Mouse (Mus musculus): Measurements from ENCODE around the gene Ano4. TPM values are rescaled to one million over a fixed set of nuclear protein-coding genes. Genes with fewer than 3 reads are reported as not detected.
"Not testable (repeated sequence)": the region's sequence is repeated elsewhere in the genome, so short reads cannot be mapped to it uniquely, and the experiment has no call there.

Ano4 gene
- total RNA-seq, 1 experiment from 2014 or later: 8.8 TPM

DNA sequence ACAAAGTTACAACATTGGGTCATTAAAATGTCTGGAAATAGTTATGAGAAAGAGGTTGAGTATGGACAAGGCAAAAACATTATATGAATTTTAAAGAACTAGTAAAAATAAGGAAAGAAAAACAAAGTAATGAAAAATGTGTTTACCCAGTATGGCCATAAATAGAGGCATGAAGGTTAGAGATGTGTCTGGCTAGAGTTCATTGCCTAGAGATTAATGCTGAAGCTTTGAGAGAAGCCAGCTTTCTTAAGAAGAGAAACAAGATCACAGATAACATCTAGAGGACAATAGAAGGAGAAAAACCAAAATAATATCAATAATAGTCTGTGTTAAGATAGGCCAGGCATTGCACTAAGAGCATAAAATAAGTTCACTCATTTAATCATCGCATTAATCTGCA, 180.0 kb downstream of the Ano4 start:
- no peak for ATAC-seq (replicated peaks; ENCODE audit: low read depth, poor library complexity, severe bottlenecking)

GRCm38 (mm10) chr10:89155502-89155901, 189.1 kb downstream of the Ano4 start:
- ATAC-seq (replicated peaks; ENCODE audit: low read depth, poor library complexity, severe bottlenecking): no peak

DNA sequence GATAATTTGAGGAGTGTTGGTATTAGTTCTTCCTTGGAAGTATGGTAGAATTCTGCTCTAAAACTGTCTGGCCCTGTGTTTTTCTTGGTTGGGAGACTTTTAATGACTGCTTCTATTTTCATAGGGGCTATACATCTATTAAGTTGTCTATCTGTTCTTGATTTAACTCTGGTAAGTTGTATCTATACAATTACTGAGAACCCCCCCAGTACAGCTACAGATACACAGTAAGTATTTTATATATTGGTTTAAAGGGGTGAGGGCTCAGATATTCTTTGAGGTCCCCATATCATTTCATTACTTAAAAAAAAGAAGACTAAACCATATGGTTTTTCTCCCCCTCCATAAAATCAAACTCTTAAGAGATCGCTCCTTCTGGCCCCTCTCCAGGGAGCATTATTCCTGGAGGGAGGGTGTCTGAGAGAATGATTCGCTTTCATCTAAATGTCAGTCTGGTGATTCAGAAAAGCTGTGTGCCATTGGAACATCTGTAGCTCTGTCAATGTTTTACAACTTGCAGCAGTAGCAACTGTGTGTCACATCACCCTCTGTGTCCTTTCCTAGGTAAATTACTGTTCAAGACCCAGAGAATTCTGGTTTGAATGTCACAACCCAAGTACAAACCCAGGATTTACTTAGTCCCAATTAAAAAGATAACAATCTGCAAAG, 189.6 kb downstream of the Ano4 start:
- ATAC-seq (replicated peaks; ENCODE audit: low read depth, poor library complexity, severe bottlenecking): no peak

GRCm38 (mm10) chr10:89149166-89149565, 195.4 kb downstream of the Ano4 start:
- no peak for ATAC-seq (replicated peaks; ENCODE audit: low read depth, poor library complexity, severe bottlenecking)

GRCm38 (mm10) chr10:89121391-89121790, 223.2 kb downstream of the Ano4 start:
- no peak for ATAC-seq (replicated peaks; ENCODE audit: low read depth, poor library complexity, severe bottlenecking)

GRCm38 (mm10) chr10:89114381-89114780, 230.2 kb downstream of the Ano4 start:
- no peak for ATAC-seq (replicated peaks; ENCODE audit: low read depth, poor library complexity, severe bottlenecking)

- no peak for ATAC-seq (replicated peaks; ENCODE audit: low read depth, poor library complexity, severe bottlenecking)
Measured at GRCm38 (mm10) chr10:89111466-89111865, 233.1 kb downstream of the Ano4 start.

GRCm38 (mm10) chr10:89110917-89111316, 233.6 kb downstream of the Ano4 start:
- ATAC-seq (replicated peaks; ENCODE audit: low read depth, poor library complexity, severe bottlenecking): no peak

DNA sequence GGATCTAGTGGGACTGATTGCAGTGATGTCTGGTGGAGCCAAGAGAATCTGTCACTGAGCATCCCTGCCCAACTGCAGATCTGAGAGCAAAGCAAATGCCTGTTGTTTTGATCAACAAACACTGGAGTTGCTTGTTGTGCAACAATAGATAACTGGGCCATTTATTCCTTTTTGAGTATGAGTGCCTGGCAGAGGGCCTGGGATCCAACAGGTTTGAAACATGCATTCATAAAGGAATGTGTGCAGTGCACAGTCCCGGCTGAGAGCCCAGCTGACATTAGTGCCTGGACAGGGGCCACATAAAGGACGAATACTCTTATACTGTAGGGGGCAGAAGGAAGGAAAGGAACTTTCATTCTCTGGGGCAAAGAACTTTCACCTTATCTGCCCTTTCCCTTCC, 241.0 kb downstream of the Ano4 start:
- ATAC-seq (replicated peaks; ENCODE audit: low read depth, poor library complexity, severe bottlenecking): no peak

DNA sequence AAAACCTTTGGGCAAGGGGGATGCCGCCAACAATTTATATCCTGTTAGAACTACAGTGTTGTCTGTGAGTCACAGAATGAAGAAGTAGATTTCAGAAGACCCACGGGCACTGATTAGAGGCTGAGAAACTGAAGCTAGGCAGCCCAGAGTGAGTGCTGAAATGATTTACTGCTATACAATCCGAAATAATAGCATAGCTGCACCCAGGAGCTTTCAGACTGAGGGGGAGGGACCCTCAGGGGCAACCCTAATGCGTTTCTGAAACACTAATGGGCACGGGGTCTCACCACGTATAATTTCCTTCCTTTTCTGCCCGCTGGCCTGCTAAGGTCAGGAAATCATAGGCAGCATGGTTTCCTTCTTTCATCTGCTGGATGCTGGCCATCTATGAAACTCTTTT, 242.5 kb downstream of the Ano4 start:
- no peak for ATAC-seq (replicated peaks; ENCODE audit: low read depth, poor library complexity, severe bottlenecking)

DNA sequence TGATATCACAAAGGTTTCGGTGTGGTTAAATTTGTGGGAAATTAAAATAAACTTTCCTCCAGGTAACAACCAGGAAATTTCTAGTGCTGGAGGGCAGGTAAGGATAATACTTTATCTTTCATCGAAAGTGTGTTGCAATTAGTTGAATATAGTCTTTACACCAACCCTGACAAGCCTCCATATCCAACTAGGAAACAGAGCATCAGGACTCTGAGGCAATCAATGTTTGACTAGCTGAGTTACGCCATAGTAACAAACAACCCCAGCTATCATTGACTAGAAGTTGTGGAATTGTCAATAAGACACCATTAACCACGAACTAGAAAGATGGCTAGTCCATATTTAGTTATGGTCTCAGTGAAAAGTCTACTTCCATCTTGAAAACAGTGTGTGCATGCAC, 246.4 kb downstream of the Ano4 start:
- ATAC-seq (replicated peaks; ENCODE audit: low read depth, poor library complexity, severe bottlenecking): no peak

- ATAC-seq (replicated peaks; ENCODE audit: low read depth, poor library complexity, severe bottlenecking): no peak
Measured at GRCm38 (mm10) chr10:89092350-89093040, 252.1 kb downstream of the Ano4 start.

DNA sequence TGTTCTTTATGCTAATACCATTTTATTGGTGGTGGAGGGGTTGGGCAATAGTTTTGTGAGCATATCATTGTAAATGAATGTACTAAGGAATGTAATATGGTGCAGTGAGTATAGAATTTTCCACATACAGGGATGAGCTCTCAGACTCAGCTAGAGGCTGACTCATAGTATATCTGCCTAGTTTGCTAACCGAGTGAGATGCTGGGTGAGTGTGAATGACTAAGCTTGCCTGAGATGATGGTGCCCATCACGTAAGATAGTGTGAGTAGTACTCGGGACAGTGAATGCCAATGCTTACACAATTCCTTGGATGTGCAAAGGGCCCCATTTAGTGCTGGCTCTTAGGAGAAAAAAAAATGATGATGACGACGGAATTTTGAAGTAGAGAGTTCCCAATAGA, 267.1 kb downstream of the Ano4 start:
- ATAC-seq (replicated peaks; ENCODE audit: low read depth, poor library complexity, severe bottlenecking): no peak

DNA sequence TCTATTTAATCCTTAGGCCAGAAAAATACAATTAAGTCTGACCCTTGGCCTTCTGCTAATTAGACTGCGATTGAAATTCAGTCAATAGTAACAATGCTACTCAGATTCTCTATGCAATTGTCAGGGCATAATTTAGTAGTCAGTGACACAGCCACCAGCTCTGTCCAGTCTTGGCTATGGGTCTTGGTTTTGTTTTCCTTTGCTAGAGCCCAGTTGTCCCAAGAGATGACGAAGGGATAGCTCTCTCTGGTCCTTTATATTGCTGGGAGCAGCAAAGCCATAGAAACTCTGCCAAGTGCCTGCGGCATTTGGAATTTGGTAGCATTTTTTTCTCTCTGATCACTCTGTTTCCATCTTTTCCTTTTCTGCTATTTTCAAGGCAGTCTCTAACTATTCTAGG, 288.7 kb downstream of the Ano4 start:
- ATAC-seq (replicated peaks; ENCODE audit: low read depth, poor library complexity, severe bottlenecking): no peak

GRCm38 (mm10) chr10:89044921-89045320, 299.6 kb downstream of the Ano4 start:
- not testable (repeated sequence) for ATAC-seq (replicated peaks; ENCODE audit: low read depth, poor library complexity, severe bottlenecking)

DNA sequence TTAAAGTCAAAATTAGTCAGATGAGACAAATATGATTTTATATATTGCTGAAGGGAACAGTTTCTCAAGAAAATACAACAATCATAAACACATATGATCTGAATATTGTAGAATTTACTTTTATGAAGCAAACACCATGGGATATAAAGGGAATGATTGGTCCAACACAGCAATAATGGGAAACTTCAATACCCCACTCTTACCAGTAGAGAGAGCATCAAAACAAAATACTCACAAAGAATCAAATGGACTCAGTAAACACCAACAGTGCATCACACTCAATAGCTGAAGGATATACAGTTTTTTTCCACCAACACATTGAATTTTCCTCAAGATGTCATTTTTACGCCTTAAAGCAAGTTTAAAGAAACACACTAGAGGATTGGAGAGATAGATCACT, 300.4 kb downstream of the Ano4 start:
- ATAC-seq (replicated peaks; ENCODE audit: low read depth, poor library complexity, severe bottlenecking): no peak

GRCm38 (mm10) chr10:89018926-89019325, 325.6 kb downstream of the Ano4 start:
- no peak for ATAC-seq (replicated peaks; ENCODE audit: low read depth, poor library complexity, severe bottlenecking)

- ATAC-seq (replicated peaks; ENCODE audit: low read depth, poor library complexity, severe bottlenecking): no peak
Measured at GRCm38 (mm10) chr10:89008303-89008702, 336.3 kb downstream of the Ano4 start.

DNA sequence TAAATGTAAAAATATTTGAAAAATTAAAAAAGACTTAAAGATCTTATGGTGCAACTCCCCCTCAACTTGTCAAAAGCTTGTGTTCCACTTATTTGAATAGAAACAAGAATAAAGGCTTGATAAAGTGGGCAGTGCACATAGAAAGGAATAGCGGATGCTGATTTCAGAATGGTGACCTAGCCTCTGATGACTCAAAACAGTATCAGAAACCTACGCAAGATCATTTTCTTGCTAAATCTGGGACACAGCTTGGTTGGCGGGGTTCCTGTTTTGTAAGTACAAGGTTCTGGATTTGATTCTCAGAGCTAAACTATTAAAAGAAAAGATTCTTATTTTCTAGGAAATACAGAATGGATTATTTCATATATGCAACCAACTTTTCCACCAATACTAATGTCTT, 340.0 kb downstream of the Ano4 start:
- ATAC-seq (replicated peaks; ENCODE audit: low read depth, poor library complexity, severe bottlenecking): no peak

GRCm38 (mm10) chr10:88986925-88987324, 357.6 kb downstream of the Ano4 start:
- no peak for ATAC-seq (replicated peaks; ENCODE audit: low read depth, poor library complexity, severe bottlenecking)

- ATAC-seq (replicated peaks; ENCODE audit: low read depth, poor library complexity, severe bottlenecking): no peak
Measured at GRCm38 (mm10) chr10:88983444-88983843, 361.1 kb downstream of the Ano4 start.

DNA sequence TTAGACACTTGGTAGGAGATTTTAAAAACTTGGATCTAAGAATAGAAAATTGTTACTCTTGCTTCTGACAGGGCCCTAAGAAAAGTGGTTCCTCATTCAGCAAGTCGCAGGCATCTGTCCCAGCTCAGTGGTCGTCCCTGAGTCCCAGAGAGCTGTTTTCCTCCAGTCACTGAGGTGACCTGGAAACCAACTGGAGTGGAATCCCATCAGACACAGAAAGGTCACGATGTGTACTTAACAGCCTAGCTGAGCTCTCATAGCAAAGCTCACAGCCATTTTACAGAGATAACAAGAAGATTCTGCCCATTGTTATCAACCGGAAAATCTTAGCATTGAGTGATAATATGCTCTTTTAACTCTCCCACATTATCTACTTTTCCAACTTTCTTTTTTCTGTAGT, 365.1 kb downstream of the Ano4 start:
- no peak for ATAC-seq (replicated peaks; ENCODE audit: low read depth, poor library complexity, severe bottlenecking)

Data from common myeloid progenitor, adult 5-6 weeks (primary cell).